Mouse (Mus musculus) bone marrow macrophage, adult 2 months (primary cell): Measurements from ENCODE around the gene Cdh18.

ENCODE experiments used
- CTCF ChIP-seq: IDR thresholded peaks from 2 replicates; pipeline ENCODE4 v1.5.1; 2012; ENCODE audit warnings: low read depth, mild to moderate bottlenecking, low read length, moderate library complexity
- POLR2A ChIP-seq: IDR thresholded peaks from 2 replicates; pipeline ENCODE4 v1.6.1; 2012; ENCODE audit warnings: mild to moderate bottlenecking, low read depth, low read length, borderline replicate concordance

GRCm38 (mm10) chr15:23457401-23457800 is 908.6 kb downstream of the Cdh18 start:
- TF ChIP-seq POLR2A (no peak), CTCF (no peak)
